Mouse (Mus musculus): Measurements from ENCODE around the gene Ap2b1. TPM values are rescaled to one million over a fixed set of nuclear protein-coding genes. Genes with fewer than 3 reads are reported as not detected.
A peak's percentile ranks its signal among the peaks of the same experiment; 100 is the strongest.

The Ap2b1 gene
- polyA plus RNA-seq, 1 experiment from 2014 or later: 53.8 TPM

GRCm38 (mm10) chr11:83442596-83443267 is 143.9 kb downstream of the Ap2b1 start:
- H3K4me1 ChIP-seq (replicated peaks): peaks cover 58% of the 10 kb centered on the region
- WGBS: 12% methylated on average over 29 of the region's 29 CpGs
- peak overlapping the region; percentile 61 for H3K9ac ChIP-seq
- ATAC-seq (ENCODE audit: insufficient number of reproducible peaks, low FRiP score): no peak
- peak overlapping the region; percentile 32 for H3K4me3 ChIP-seq
- no peaks in the 10 kb centered on the region for H3K9me3 ChIP-seq (replicated peaks)
- H3K27ac ChIP-seq (ENCODE audit: poor library complexity, severe bottlenecking): no peak overlapping the region
- no peaks in the 10 kb centered on the region for H3K36me3 ChIP-seq
- H3K27me3 ChIP-seq (replicated peaks): peaks cover 38% of the 10 kb centered on the region
- H3K4me2 ChIP-seq: peak overlapping the region; percentile 70

GRCm38 (mm10) chr11:83443824-83444223 is 145.0 kb downstream of the Ap2b1 start:
- H3K9me3 ChIP-seq (replicated peaks): no peaks in the 10 kb centered on the region
- WGBS: 2% methylated on average over 7 of the region's 7 CpGs
- peaks cover 69% of the 10 kb centered on the region for H3K4me1 ChIP-seq (replicated peaks)
- no peak for ATAC-seq (ENCODE audit: insufficient number of reproducible peaks, low FRiP score)
- H3K9ac ChIP-seq: no peak overlapping the region
- H3K36me3 ChIP-seq: no peaks in the 10 kb centered on the region
- peaks cover 38% of the 10 kb centered on the region for H3K27me3 ChIP-seq (replicated peaks)
- no peak overlapping the region for H3K4me3 ChIP-seq
- H3K27ac ChIP-seq (ENCODE audit: poor library complexity, severe bottlenecking): no peak overlapping the region
- peak overlapping the region; percentile 70 for H3K4me2 ChIP-seq

- Histone ChIP-seq H3K4me1 (replicated peaks) (peaks cover 78% of the 10 kb centered on the region), H3K27ac (ENCODE audit: poor library complexity, severe bottlenecking) (no peak overlapping the region), H3K27me3 (replicated peaks) (peaks cover 38% of the 10 kb centered on the region), H3K36me3 (no peaks in the 10 kb centered on the region), H3K9ac (peak overlapping the region; percentile 53; the same call in 1 of the 2 replicates), H3K4me3 (peak overlapping the region; percentile 38), H3K9me3 (replicated peaks) (no peaks in the 10 kb centered on the region), H3K4me2 (peak overlapping the region; percentile 70)
- no peak for ATAC-seq (ENCODE audit: insufficient number of reproducible peaks, low FRiP score)
- WGBS: 25% methylated on average over 19 of the region's 19 CpGs
Measured at GRCm38 (mm10) chr11:83445001-83445400, 146.2 kb downstream of the Ap2b1 start.

- H3K9me3 ChIP-seq (replicated peaks): no peaks in the 10 kb centered on the region
- peak overlapping the region; percentile 73 for H3K27ac ChIP-seq (ENCODE audit: poor library complexity, severe bottlenecking)
- H3K4me2 ChIP-seq: no peak overlapping the region
- 73% methylated on average over 10 of the region's 10 CpGs for WGBS
- no peak overlapping the region for H3K9ac ChIP-seq
- peaks cover 21% of the 10 kb centered on the region for H3K27me3 ChIP-seq (replicated peaks)
- H3K4me3 ChIP-seq: no peak overlapping the region
- ATAC-seq (ENCODE audit: insufficient number of reproducible peaks, low FRiP score): no peak
- H3K4me1 ChIP-seq (replicated peaks): peaks cover 61% of the 10 kb centered on the region
- H3K36me3 ChIP-seq: no peaks in the 10 kb centered on the region
Measured at GRCm38 (mm10) chr11:83447612-83448011, 148.8 kb downstream of the Ap2b1 start.

GRCm38 (mm10) chr11:83448021-83448926 is 149.4 kb downstream of the Ap2b1 start:
- H3K27me3 ChIP-seq (replicated peaks): peaks cover 20% of the 10 kb centered on the region
- H3K4me1 ChIP-seq (replicated peaks): peaks cover 54% of the 10 kb centered on the region
- H3K27ac ChIP-seq (ENCODE audit: poor library complexity, severe bottlenecking): peak overlapping the region; percentile 73
- H3K9me3 ChIP-seq (replicated peaks): no peaks in the 10 kb centered on the region
- peak overlapping the region; percentile 27; the same call in 1 of the 2 replicates for H3K4me2 ChIP-seq
- no peaks in the 10 kb centered on the region for H3K36me3 ChIP-seq
- H3K9ac ChIP-seq: peak overlapping the region; percentile 42; the same call in 1 of the 2 replicates
- ATAC-seq (ENCODE audit: insufficient number of reproducible peaks, low FRiP score): peak; percentile 27; the same call in 1 of the 2 replicates
- WGBS: 27% methylated on average over 16 of the region's 16 CpGs
- no peak overlapping the region for H3K4me3 ChIP-seq

- H3K4me2 ChIP-seq: peak overlapping the region; percentile 27; the same call in 1 of the 2 replicates
- H3K36me3 ChIP-seq: no peaks in the 10 kb centered on the region
- peaks cover 48% of the 10 kb centered on the region for H3K4me1 ChIP-seq (replicated peaks)
- H3K9me3 ChIP-seq (replicated peaks): no peaks in the 10 kb centered on the region
- peak; percentile 60; the same call in 1 of the 2 replicates for ATAC-seq (ENCODE audit: insufficient number of reproducible peaks, low FRiP score)
- H3K27ac ChIP-seq (ENCODE audit: poor library complexity, severe bottlenecking): peak overlapping the region; percentile 73; the same call in 1 of the 2 replicates
- H3K4me3 ChIP-seq: no peak overlapping the region
- no peak overlapping the region for H3K9ac ChIP-seq
- H3K27me3 ChIP-seq (replicated peaks): peaks cover 20% of the 10 kb centered on the region
Measured at GRCm38 (mm10) chr11:83448927-83449236, 150.1 kb downstream of the Ap2b1 start.

- H3K4me2 ChIP-seq: peak overlapping the region; percentile 27; the same call in 1 of the 2 replicates
- peaks cover 20% of the 10 kb centered on the region for H3K27me3 ChIP-seq (replicated peaks)
- no peaks in the 10 kb centered on the region for H3K36me3 ChIP-seq
- H3K27ac ChIP-seq (ENCODE audit: poor library complexity, severe bottlenecking): peak overlapping the region; percentile 73; the same call in 1 of the 2 replicates
- WGBS: 30% methylated on average over 4 of the region's 4 CpGs
- H3K4me3 ChIP-seq: no peak overlapping the region
- 0 out of 2 replicates have a peak, but pooled peaks have one; percentile 6 for ATAC-seq (ENCODE audit: insufficient number of reproducible peaks, low FRiP score)
- peaks cover 47% of the 10 kb centered on the region for H3K4me1 ChIP-seq (replicated peaks)
- H3K9me3 ChIP-seq (replicated peaks): no peaks in the 10 kb centered on the region
- no peak overlapping the region for H3K9ac ChIP-seq
Measured at GRCm38 (mm10) chr11:83449298-83449697, 150.5 kb downstream of the Ap2b1 start.

GRCm38 (mm10) chr11:83450550-83450949 is 151.7 kb downstream of the Ap2b1 start:
- no peak overlapping the region for H3K9ac ChIP-seq
- 52% methylated on average over 1 of the region's 1 CpGs for WGBS
- H3K9me3 ChIP-seq (replicated peaks): no peaks in the 10 kb centered on the region
- no peak overlapping the region for H3K4me3 ChIP-seq
- H3K27me3 ChIP-seq (replicated peaks): peaks cover 9% of the 10 kb centered on the region
- ATAC-seq (ENCODE audit: insufficient number of reproducible peaks, low FRiP score): no peak
- no peak overlapping the region for H3K4me2 ChIP-seq
- H3K4me1 ChIP-seq (replicated peaks): peaks cover 52% of the 10 kb centered on the region
- H3K27ac ChIP-seq (ENCODE audit: poor library complexity, severe bottlenecking): no peak overlapping the region; the same call in 1 of the 2 replicates
- H3K36me3 ChIP-seq: no peaks in the 10 kb centered on the region

GRCm38 (mm10) chr11:83451281-83451680 is 152.5 kb downstream of the Ap2b1 start:
- ATAC-seq (ENCODE audit: insufficient number of reproducible peaks, low FRiP score): no peak
- WGBS: 90% methylated on average over 10 of the region's 10 CpGs
- no peaks in the 10 kb centered on the region for H3K9me3 ChIP-seq (replicated peaks)
- no peak overlapping the region for H3K4me2 ChIP-seq
- H3K36me3 ChIP-seq: no peaks in the 10 kb centered on the region
- H3K9ac ChIP-seq: no peak overlapping the region
- H3K4me3 ChIP-seq: no peak overlapping the region
- peaks cover 3% of the 10 kb centered on the region; the same call in 1 of the 2 replicates for H3K27me3 ChIP-seq (replicated peaks)
- peaks cover 59% of the 10 kb centered on the region for H3K4me1 ChIP-seq (replicated peaks)
- no peak overlapping the region for H3K27ac ChIP-seq (ENCODE audit: poor library complexity, severe bottlenecking)

GRCm38 (mm10) chr11:83454548-83454947 is 155.7 kb downstream of the Ap2b1 start:
- Histone ChIP-seq H3K9ac (no peak overlapping the region), H3K4me1 (replicated peaks) (peaks cover 50% of the 10 kb centered on the region), H3K27me3 (replicated peaks) (no peaks in the 10 kb centered on the region), H3K27ac (ENCODE audit: poor library complexity, severe bottlenecking) (peak overlapping the region; percentile 20; the same call in 1 of the 2 replicates), H3K36me3 (no peaks in the 10 kb centered on the region), H3K4me2 (no peak overlapping the region), H3K4me3 (no peak overlapping the region), H3K9me3 (replicated peaks) (no peaks in the 10 kb centered on the region)
- ATAC-seq (ENCODE audit: insufficient number of reproducible peaks, low FRiP score): peak; percentile 72
- 3% methylated on average over 4 of the region's 4 CpGs for WGBS

All from heart, embryonic 12.5 days (tissue).